Mouse (Mus musculus) adrenal gland, adult (tissue): ENCODE data around the gene Itih4.

ENCODE experiments used
- DNase-seq, 2 experiments: peaks; one replicate each; pipeline ENCODE4 v3.0.0; 2022 to 2023; ENCODE audit warnings: low spot score in 1 of 2; ENCODE audit not compliant: inconsistent age in 2 of 2

Gene Itih4

GRCm38 (mm10) chr14:30886204-30886603 lies at the start of gene Itih4:
Gene Itih4, plus strand, starts transcription at chr14:30886476.
- no peak for DNase-seq

- no peak for DNase-seq
These were observed 48.8 kb upstream of the Itih4 start for GRCm38 (mm10) chr14:30837416-30837996.

- no peak for DNase-seq
These were observed 42.6 kb upstream of the Itih4 start for GRCm38 (mm10) chr14:30843701-30844100.

GRCm38 (mm10) chr14:30850504-30850903 lies 35.8 kb upstream of the Itih4 start:
- no peak for DNase-seq

- DNase-seq = no peak
These were observed 34.0 kb upstream of the Itih4 start for GRCm38 (mm10) chr14:30852325-30852724.

GRCm38 (mm10) chr14:30855316-30855715 lies 31.0 kb upstream of the Itih4 start:
- DNase-seq = peak in 1 of 2 experiments; percentile 44

GRCm38 (mm10) chr14:30856885-30857507 lies 29.3 kb upstream of the Itih4 start:
- peak in 1 of 2 experiments; percentile 46 for DNase-seq

GRCm38 (mm10) chr14:30857990-30858389 lies 28.3 kb upstream of the Itih4 start:
- DNase-seq = peak in 1 of 2 experiments; percentile 63

GRCm38 (mm10) chr14:30861421-30862125 lies 24.7 kb upstream of the Itih4 start:
- DNase-seq = peak in 1 of 2 experiments; percentile 38

GRCm38 (mm10) chr14:30862368-30862767 lies 23.9 kb upstream of the Itih4 start:
- no peak for DNase-seq

- peak in 1 of 2 experiments; percentile 50 for DNase-seq
These were observed 21.0 kb upstream of the Itih4 start for GRCm38 (mm10) chr14:30865311-30865710.

GRCm38 (mm10) chr14:30867042-30867441 lies 19.2 kb upstream of the Itih4 start:
- DNase-seq = peak; percentile 55 to 88

- no peak for DNase-seq
These were observed 17.4 kb upstream of the Itih4 start for GRCm38 (mm10) chr14:30868826-30869225.

- DNase-seq = peak in 1 of 2 experiments; percentile 58
These were observed 16.9 kb upstream of the Itih4 start for GRCm38 (mm10) chr14:30869391-30869801.

- DNase-seq = no peak
These were observed 15.8 kb upstream of the Itih4 start for GRCm38 (mm10) chr14:30870206-30871147.

GRCm38 (mm10) chr14:30874095-30874700 lies 12.1 kb upstream of the Itih4 start:
- DNase-seq = no peak

- DNase-seq = no peak
These were observed 11.0 kb upstream of the Itih4 start for GRCm38 (mm10) chr14:30875130-30875865.

- DNase-seq = no peak
These were observed 10.3 kb upstream of the Itih4 start for GRCm38 (mm10) chr14:30875955-30876354.

- no peak for DNase-seq
These were observed 9.8 kb upstream of the Itih4 start for GRCm38 (mm10) chr14:30876451-30876850.

GRCm38 (mm10) chr14:30877827-30878226 lies 8.4 kb upstream of the Itih4 start:
- DNase-seq = no peak
